Mouse (Mus musculus): ENCODE measurements around the gene Rab19. TPM values are rescaled to one million over a fixed set of nuclear protein-coding genes. Genes with fewer than 3 reads are reported as not detected.
A peak's percentile ranks its signal among the peaks of the same experiment; 100 is the strongest.
"Not testable (repeated sequence)": the region's sequence is repeated elsewhere in the genome, so short reads cannot be mapped to it uniquely, and the experiment has no call there.

Rab19 gene
- polyA plus RNA-seq, 1 experiment from 2014 or later: 6.1 TPM

DNA sequence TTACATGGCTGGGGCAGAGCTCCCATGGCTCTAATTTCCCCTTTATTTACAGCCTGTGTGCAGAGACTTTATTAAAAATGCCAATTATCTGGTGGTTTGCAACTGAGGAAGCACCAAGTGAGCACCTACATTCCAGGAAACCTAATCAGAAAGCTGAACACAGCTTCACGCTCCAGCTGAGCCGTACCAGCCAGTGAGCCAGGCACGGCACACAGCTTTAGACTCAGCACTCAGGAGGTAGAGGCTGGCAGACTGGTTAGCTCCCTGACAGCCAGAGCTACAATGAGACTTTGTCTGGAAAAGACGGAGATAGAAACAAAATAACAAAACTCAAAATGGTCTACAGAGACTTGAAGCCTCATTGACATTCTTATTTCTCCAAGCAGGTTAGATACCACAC lies 14.5 kb downstream of the Rab19 start:
- Histone ChIP-seq H3K36me3 (no peaks in the 10 kb centered on the region; the same call in 1 of the 2 replicates), H3K4me3 (replicated peaks) (no peak overlapping the region), H3K9ac (no peak overlapping the region), H3K27me3 (replicated peaks) (no peaks in the 10 kb centered on the region), H3K9me3 (no peaks in the 10 kb centered on the region), H3K4me1 (replicated peaks) (no peaks in the 10 kb centered on the region), H3K4me2 (replicated peaks) (no peak overlapping the region), H3K27ac (no peak overlapping the region)
- ATAC-seq: no peak
- 85% methylated on average over 4 of the region's 4 CpGs for WGBS

DNA sequence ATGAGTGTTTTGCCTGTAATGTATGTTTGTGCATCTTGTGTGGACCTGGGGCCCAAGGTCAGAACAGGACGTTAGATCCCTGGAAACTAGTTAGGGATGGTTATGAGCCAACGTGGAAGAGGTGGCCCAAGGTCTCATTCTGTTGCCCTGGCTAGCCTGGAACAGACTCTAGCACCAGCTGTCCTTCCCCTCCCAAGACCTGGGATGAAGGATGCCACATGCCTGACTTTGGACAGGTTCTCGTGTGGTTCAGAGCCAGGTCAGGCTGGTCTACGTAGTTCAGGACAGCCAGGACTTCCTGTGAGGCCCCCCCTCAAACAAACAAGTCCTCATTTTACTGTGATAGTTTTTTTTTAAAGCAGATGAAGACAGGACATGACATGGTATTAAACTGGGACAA lies 14.9 kb downstream of the Rab19 start:
- no peaks in the 10 kb centered on the region; the same call in 1 of the 2 replicates for H3K36me3 ChIP-seq
- no peak overlapping the region for H3K4me2 ChIP-seq (replicated peaks)
- no peak overlapping the region for H3K27ac ChIP-seq
- H3K27me3 ChIP-seq (replicated peaks): no peaks in the 10 kb centered on the region
- no peaks in the 10 kb centered on the region for H3K4me1 ChIP-seq (replicated peaks)
- H3K9ac ChIP-seq: no peak overlapping the region
- no peak overlapping the region for H3K4me3 ChIP-seq (replicated peaks)
- no peaks in the 10 kb centered on the region for H3K9me3 ChIP-seq
- WGBS: 56% methylated on average over 4 of the region's 4 CpGs
- ATAC-seq: no peak

DNA sequence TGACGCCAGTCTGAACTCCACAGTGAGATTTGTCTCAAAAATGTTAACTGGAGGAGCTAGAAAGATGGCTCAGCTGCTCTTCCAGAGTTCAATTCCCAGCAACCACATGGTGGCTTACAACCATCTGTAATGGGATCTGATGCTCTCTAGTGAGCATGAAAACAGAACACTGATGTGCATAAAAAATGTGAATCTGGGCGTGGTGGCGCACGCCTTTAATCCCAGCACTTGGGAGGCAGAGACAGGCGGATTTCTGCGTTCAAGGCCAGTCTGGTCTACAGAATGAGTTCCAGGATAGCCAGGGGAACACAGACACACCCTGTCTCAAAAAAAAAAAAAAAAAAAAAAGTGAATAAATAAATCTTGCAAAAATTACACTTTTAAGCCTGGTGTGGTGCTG lies 16.1 kb downstream of the Rab19 start:
- H3K9ac ChIP-seq: no peak overlapping the region
- no peak overlapping the region for H3K4me3 ChIP-seq (replicated peaks)
- 95% methylated on average over 6 of the region's 6 CpGs for WGBS
- H3K27me3 ChIP-seq (replicated peaks): no peaks in the 10 kb centered on the region
- H3K36me3 ChIP-seq: no peaks in the 10 kb centered on the region; the same call in 1 of the 2 replicates
- H3K9me3 ChIP-seq: no peaks in the 10 kb centered on the region
- no peaks in the 10 kb centered on the region for H3K4me1 ChIP-seq (replicated peaks)
- H3K4me2 ChIP-seq (replicated peaks): no peak overlapping the region
- H3K27ac ChIP-seq: no peak overlapping the region
- ATAC-seq: no peak

DNA sequence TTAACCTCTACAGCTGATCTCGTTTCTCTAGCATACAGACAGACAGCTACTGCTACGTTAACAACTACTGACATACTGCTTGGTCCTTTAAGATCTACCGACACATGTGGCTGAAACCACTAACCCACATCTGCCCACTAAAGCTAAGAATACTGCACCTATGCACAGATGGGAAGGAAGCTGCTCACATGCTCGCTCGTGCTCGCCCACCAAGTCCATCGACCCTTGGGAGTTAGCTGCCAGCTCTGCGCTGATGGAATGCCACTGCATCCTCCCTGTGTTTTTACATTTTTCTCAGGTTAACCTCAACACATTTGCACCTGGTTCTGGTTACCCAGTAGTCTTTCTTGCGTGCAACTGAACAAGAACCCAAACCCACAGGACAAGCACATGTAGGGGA lies 17.4 kb downstream of the Rab19 start:
- Histone ChIP-seq H3K4me3 (replicated peaks) (no peak overlapping the region), H3K4me1 (replicated peaks) (no peaks in the 10 kb centered on the region), H3K4me2 (replicated peaks) (no peak overlapping the region), H3K36me3 (no peaks in the 10 kb centered on the region; the same call in 1 of the 2 replicates), H3K27me3 (replicated peaks) (no peaks in the 10 kb centered on the region), H3K9ac (no peak overlapping the region), H3K27ac (no peak overlapping the region), H3K9me3 (no peaks in the 10 kb centered on the region)
- WGBS: 91% methylated on average over 9 of the region's 9 CpGs
- ATAC-seq: no peak

DNA sequence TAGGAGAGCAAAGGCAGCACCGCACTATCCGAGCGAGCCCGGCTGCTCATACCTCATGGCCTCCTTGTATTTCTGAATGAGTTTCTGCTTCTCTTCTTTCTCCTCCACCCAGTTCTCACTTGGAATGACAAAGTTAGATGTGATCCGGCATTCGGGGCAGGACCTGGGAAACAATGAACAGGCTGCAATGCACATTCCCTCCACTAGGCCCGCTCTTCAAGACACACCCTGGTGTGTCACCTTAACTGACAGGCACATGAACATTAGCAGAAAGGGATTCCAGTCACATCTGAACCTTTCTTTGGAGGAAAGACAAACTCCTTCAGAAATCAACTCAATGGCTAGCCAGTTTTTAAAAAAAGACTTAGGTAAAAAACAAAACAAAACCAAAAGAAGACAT lies 19.4 kb downstream of the Rab19 start:
- Histone ChIP-seq H3K4me1 (replicated peaks) (no peaks in the 10 kb centered on the region), H3K27me3 (replicated peaks) (no peaks in the 10 kb centered on the region), H3K9me3 (no peaks in the 10 kb centered on the region), H3K27ac (no peak overlapping the region), H3K4me2 (replicated peaks) (no peak overlapping the region), H3K36me3 (peaks cover 4% of the 10 kb centered on the region; the same call in 1 of the 2 replicates), H3K9ac (no peak overlapping the region), H3K4me3 (replicated peaks) (no peak overlapping the region)
- WGBS: 68% methylated on average over 7 of the region's 7 CpGs
- no peak for ATAC-seq

DNA sequence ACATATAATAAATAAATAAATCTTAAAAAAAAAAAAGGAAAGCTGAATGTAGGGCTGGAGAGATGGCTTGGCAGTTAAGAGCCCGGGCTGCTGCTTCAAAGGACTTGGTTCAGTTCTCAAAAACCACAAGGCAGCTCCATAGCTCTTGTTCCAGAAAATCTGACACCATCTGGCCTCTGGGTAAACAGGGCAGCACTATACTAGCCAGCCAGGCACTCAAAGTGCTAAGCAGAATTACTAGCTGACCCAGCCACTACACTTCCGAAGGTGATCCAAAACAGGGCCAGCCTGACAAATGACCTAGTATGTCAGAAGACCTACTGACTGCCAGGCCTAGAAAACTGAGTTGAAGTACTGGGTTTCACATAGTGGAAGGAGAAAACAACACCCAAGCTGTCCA lies 22.2 kb downstream of the Rab19 start:
- WGBS: 64% methylated on average over 2 of the region's 2 CpGs
- H3K4me3 ChIP-seq (replicated peaks): no peak overlapping the region
- no peak for ATAC-seq

DNA sequence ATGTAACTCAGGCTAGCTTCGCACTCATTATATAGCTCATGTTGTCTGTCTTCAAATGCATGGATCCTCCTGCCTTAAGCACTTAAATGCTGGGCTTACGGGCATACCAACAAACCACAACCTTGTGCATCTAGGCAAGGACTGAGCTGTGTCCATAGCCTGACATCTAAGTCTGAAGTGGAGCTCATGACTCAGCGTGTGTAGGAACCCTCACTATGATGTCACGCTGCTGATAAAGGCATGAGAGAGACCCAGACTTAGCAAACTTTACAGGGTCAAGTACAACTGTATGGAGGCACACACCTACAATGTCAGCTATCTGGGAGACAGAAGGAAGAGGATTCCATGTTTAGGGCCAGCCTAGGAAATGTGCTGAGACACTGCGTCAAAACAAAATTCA lies 25.5 kb downstream of the Rab19 start:
- Histone ChIP-seq H3K27me3 (replicated peaks) (no peaks in the 10 kb centered on the region), H3K4me3 (replicated peaks) (no peak overlapping the region), H3K4me2 (replicated peaks) (no peak overlapping the region), H3K36me3 (0 out of 2 replicates have a peak, but pooled peaks cover 4% of the 10 kb centered on the region), H3K9ac (no peak overlapping the region), H3K27ac (no peak overlapping the region), H3K9me3 (no peaks in the 10 kb centered on the region), H3K4me1 (replicated peaks) (no peaks in the 10 kb centered on the region)
- WGBS: 92% methylated on average over 5 of the region's 5 CpGs
- ATAC-seq: no peak

More for the DNA sequence above, 22.2 kb downstream of the Rab19 start:
- H3K36me3 ChIP-seq: peaks cover 4% of the 10 kb centered on the region; the same call in 1 of the 2 replicates
- no peaks in the 10 kb centered on the region for H3K9me3 ChIP-seq
- no peaks in the 10 kb centered on the region for H3K27me3 ChIP-seq (replicated peaks)
- H3K9ac ChIP-seq: no peak overlapping the region
- no peak overlapping the region for H3K4me2 ChIP-seq (replicated peaks)
- H3K27ac ChIP-seq: no peak overlapping the region
- H3K4me1 ChIP-seq (replicated peaks): no peaks in the 10 kb centered on the region

DNA sequence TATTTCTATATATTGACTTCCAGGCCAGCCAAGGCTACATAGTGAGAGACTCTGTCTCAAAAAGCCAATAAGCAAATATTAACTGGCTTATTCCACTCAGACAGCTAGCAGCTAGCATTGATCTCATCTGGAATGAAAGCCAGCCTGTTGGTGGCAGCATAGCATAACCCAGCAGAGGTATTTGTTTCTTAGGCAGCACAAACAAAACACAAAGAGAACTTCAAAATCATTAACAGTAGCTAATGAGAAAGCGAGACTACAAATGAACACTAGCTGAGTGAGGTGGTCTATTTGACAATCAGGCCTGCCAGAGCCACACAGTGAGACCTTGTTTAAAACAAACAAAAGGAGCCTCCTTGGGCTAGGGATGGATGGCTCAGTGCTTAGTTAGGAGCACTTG lies 33.1 kb downstream of the Rab19 start:
- no peak overlapping the region for H3K4me3 ChIP-seq (replicated peaks)
- no peaks in the 10 kb centered on the region for H3K9me3 ChIP-seq
- no peaks in the 10 kb centered on the region; the same call in 1 of the 2 replicates for H3K27me3 ChIP-seq (replicated peaks)
- WGBS: 90% methylated on average over 1 of the region's 1 CpGs
- H3K27ac ChIP-seq: no peak overlapping the region
- no peaks in the 10 kb centered on the region for H3K36me3 ChIP-seq
- no peaks in the 10 kb centered on the region; the same call in 1 of the 2 replicates for H3K4me1 ChIP-seq (replicated peaks)
- H3K4me2 ChIP-seq (replicated peaks): no peak overlapping the region
- ATAC-seq: no peak
- H3K9ac ChIP-seq: no peak overlapping the region

DNA sequence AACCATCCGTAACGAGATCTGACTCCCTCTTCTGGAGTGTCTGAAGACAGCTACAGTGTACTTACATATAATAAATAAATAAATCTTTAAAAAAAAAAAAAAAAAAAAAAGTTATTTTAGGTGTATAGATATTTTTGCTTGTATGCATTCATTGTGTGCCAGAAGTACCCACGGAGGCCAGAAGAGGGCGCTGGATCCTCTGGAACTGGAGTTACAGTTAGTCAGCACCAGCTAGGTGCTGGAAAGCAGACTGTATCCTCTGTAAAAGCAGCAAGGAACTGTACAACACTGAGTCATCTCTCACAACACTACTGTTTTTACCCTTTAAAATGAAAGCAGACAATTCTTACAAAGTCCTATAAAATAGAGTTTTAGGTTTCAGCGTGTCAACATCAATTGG lies 34.8 kb downstream of the Rab19 start:
- Histone ChIP-seq H3K36me3 (no peaks in the 10 kb centered on the region), H3K27me3 (replicated peaks) (no peaks in the 10 kb centered on the region; the same call in 1 of the 2 replicates), H3K27ac (no peak overlapping the region), H3K4me1 (replicated peaks) (no peaks in the 10 kb centered on the region; the same call in 1 of the 2 replicates), H3K4me2 (replicated peaks) (no peak overlapping the region), H3K4me3 (replicated peaks) (no peak overlapping the region), H3K9ac (no peak overlapping the region), H3K9me3 (no peaks in the 10 kb centered on the region)
- 49% methylated on average over 4 of the region's 5 CpGs for WGBS
- no peak for ATAC-seq

DNA sequence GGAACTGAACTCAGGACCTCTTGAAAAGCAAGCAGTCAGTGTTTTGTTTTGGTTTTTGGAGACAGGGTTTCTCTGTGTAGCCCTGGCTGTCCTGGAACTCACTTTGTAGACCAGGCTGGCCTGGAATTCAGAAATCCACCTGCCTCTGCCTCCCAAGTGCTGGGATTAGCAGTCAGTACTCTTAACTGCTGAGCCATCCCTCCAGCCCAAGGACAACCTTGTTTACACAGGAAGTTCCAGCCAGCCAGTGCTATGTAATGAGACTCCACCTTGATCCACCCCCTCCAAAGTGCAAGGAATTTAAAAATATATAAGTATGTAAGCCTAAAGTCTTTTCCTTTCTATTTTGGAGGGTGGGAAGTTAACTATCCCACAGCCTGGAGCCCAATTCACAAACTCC lies 35.7 kb downstream of the Rab19 start:
- not testable (repeated sequence) for H3K4me1 ChIP-seq (replicated peaks); H3K9me3 ChIP-seq; H3K4me2 ChIP-seq (replicated peaks); ATAC-seq; H3K27ac ChIP-seq; H3K4me3 ChIP-seq (replicated peaks); H3K27me3 ChIP-seq (replicated peaks); H3K9ac ChIP-seq; H3K36me3 ChIP-seq

DNA sequence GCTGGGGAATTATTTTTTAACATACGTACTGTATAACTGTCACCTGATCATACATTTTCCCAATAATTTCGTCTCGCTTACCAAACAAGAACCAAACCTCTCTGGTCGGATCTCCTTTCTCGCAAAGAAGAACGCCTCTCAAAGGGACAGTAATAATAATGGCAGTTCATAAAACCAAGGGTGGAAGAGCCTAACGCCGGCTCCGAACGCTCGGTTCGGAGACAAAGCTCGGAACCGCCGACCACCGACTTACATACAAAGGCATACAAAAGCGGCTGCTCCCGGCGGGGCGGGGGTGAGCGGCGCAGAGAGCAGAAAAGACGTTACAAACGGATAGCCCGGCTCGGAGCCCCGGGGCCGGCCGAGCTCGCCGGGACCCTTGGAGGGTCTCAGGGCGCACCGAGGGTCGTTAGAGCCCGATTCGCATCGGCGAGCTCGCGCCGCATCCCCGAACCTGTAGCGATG lies 38.4 kb downstream of the Rab19 start:
- ATAC-seq: no peak
- H3K4me3 ChIP-seq (replicated peaks): peak overlapping the region; percentile 96
- no peaks in the 10 kb centered on the region for H3K36me3 ChIP-seq
- H3K4me1 ChIP-seq (replicated peaks): no peaks in the 10 kb centered on the region; the same call in 1 of the 2 replicates
- H3K27ac ChIP-seq: peak overlapping the region; percentile 88
- under 1% methylated on average over 43 of the region's 43 CpGs for WGBS
- H3K27me3 ChIP-seq (replicated peaks): no peaks in the 10 kb centered on the region; the same call in 1 of the 2 replicates
- H3K4me2 ChIP-seq (replicated peaks): peak overlapping the region; percentile 65
- H3K9me3 ChIP-seq: no peaks in the 10 kb centered on the region
- H3K9ac ChIP-seq: peak overlapping the region; percentile 71

DNA sequence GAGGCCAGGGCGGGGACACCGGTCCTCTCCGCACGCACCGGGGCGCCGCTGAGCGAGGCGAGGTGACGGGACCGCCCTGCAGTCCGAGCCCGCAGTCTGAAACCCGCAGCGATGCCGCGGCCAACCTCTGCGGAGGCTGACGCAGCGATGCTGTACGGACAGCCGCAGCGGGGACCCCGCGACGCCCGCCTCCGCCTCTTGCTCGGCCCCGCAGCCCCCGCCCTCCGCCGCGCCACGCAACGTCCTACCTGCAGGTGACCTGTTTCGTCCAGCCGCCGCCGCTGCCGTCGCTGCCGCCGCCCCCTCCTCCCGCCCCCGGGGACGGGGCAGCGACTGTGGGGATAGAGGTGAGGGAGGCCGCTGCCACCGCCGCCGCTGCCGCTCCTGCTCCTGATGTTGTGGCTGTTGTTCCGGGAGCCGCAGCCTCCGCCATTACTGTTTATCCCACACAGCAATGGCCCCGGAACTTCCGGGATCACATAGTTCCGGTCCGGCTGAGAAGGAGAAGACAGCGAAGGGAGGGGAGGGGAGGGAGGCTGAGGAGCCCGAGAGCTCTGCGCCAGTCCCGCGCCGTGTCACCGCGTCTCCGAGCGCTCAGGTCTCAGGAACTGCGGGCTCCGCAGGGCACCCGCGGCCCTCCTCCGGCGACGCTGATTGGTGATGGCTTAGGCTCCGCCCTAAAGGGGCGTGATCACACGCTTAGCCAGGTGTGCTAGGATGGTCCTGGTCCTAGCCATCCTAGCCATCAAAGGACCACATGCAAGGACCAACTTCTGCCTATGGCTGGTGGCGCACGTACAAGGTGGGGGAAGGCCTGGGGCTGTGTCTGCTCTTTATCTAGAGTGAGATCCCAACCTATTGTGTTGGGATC lies 39.1 kb downstream of the Rab19 start, which contains the start of gene Mkrn1:
TSS of gene Mkrn1 (minus strand) at position 612 of the 871 bp plus-strand sequence.
- H3K36me3 ChIP-seq: no peaks in the 10 kb centered on the region
- peak within 1 kb of the TSS; percentile 65 for H3K4me2 ChIP-seq (replicated peaks)
- peak within 1 kb of the TSS; percentile 88 for H3K27ac ChIP-seq
- H3K4me3 ChIP-seq (replicated peaks): peak within 1 kb of the TSS; percentile 96
- no peaks in the 10 kb centered on the region for H3K9me3 ChIP-seq
- WGBS: under 1% methylated on average over 75 of the region's 82 CpGs
- peak within 1 kb of the TSS; percentile 71 for H3K9ac ChIP-seq
- H3K27me3 ChIP-seq (replicated peaks): no peaks in the 10 kb centered on the region; the same call in 1 of the 2 replicates
- no peaks in the 10 kb centered on the region; the same call in 1 of the 2 replicates for H3K4me1 ChIP-seq (replicated peaks)
- ATAC-seq: peak; percentile 96

Measured in intestine, embryonic 15.5 days (tissue).